Mouse (Mus musculus) ZHBTc4 (cell line): ENCODE data around the gene Safb.

ENCODE experiments used
- DNase-seq: peaks from one replicate; pipeline ENCODE4 v3.0.0-alpha.2; 2011; ENCODE audit warnings: low read depth, low spot score

Gene Safb

GRCm38 (mm10) chr17:56584257-56585130 is at the start of gene Safb, which contains the start of gene Safb2:
Gene Safb, plus strand, starts transcription at chr17:56584825.
Gene Safb2, minus strand, starts transcription at chr17:56584585.
- peak; percentile 100 for DNase-seq

- DNase-seq, result no peak
Observed at GRCm38 (mm10) chr17:56536192-56536591, 48.4 kb upstream of the Safb start.

GRCm38 (mm10) chr17:56536874-56537273 is 47.8 kb upstream of the Safb start:
- no peak for DNase-seq

GRCm38 (mm10) chr17:56537912-56538311 is 46.7 kb upstream of the Safb start:
- DNase-seq, result no peak

- DNase-seq, result peak; percentile 76
Observed at GRCm38 (mm10) chr17:56540562-56540975, 44.1 kb upstream of the Safb start.

- no peak for DNase-seq
Observed at GRCm38 (mm10) chr17:56542736-56543135, 41.9 kb upstream of the Safb start.

- no peak for DNase-seq
Observed at GRCm38 (mm10) chr17:56543684-56544224, 40.9 kb upstream of the Safb start.

- no peak for DNase-seq
Observed at GRCm38 (mm10) chr17:56544699-56545387, 39.8 kb upstream of the Safb start.

GRCm38 (mm10) chr17:56545945-56546344 is 38.7 kb upstream of the Safb start:
- no peak for DNase-seq

- no peak for DNase-seq
Observed at GRCm38 (mm10) chr17:56546576-56546975, 38.0 kb upstream of the Safb start.

- no peak for DNase-seq
Observed at GRCm38 (mm10) chr17:56547116-56547845, 37.3 kb upstream of the Safb start.

GRCm38 (mm10) chr17:56547846-56548604 is 36.6 kb upstream of the Safb start:
- peak; percentile 56 for DNase-seq

- no peak for DNase-seq
Observed at GRCm38 (mm10) chr17:56548605-56549105, 36.0 kb upstream of the Safb start.

- DNase-seq, result no peak
Observed at GRCm38 (mm10) chr17:56550784-56551475, 33.7 kb upstream of the Safb start.

- no peak for DNase-seq
Observed at GRCm38 (mm10) chr17:56551841-56552581, 32.6 kb upstream of the Safb start.

GRCm38 (mm10) chr17:56552781-56553363 is 31.8 kb upstream of the Safb start:
- peak; percentile 93 for DNase-seq

- peak; percentile 72 for DNase-seq
Observed at GRCm38 (mm10) chr17:56554122-56554551, 30.5 kb upstream of the Safb start, which contains the start of gene Gm20219. Gene Gm20219, minus strand, starts transcription at chr17:56554387.

GRCm38 (mm10) chr17:56558448-56558847 is 26.2 kb upstream of the Safb start:
- peak; percentile 77 for DNase-seq

- DNase-seq, result no peak
Observed at GRCm38 (mm10) chr17:56559386-56559785, 25.2 kb upstream of the Safb start.
